Mouse (Mus musculus) heart, adult 2 months (tissue): Measurements from ENCODE around the gene Ssbp3.

Experiments used
- CTCF ChIP-seq: fragments of 200-600 bp; IDR thresholded peaks from 2 replicates; pipeline ENCODE4 v1.8.1; 2022; ENCODE audit warnings: antibody characterized with exemption, mild to moderate bottlenecking, moderate library complexity
- EP300 ChIP-seq: fragments of 200-500 bp; IDR thresholded peaks from 2 replicates; pipeline ENCODE4 v1.6.1; 2011; ENCODE audit warnings: low read depth, low read length, control low read depth; ENCODE audit not compliant: insufficient read depth
- POLR2A ChIP-seq: fragments of 200-500 bp; IDR thresholded peaks from 2 replicates; pipeline ENCODE4 v1.6.1; 2011; ENCODE audit warnings: mild to moderate bottlenecking, low read depth, low read length, control low read depth; ENCODE audit not compliant: insufficient read depth

DNA sequence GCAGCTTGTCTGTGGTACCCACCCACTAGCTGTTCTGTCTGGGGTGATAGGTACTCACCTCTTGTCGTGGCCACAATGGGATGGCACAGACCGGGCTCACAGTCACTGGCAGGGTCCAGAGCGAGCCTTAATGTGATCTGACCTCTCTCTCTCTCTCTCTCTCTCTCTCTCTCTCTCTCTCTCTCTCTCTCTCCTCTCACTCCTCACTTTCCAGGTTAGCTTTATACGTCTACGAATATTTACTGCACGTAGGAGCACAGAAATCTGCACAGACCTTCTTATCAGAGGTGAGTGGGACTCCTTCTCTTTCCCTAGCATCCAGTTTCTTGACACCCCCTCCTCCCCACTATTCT is 2.2 kb downstream of the Ssbp3 start:
- no peak for TF ChIP-seq EP300
- no peak for TF ChIP-seq CTCF
- no peak for TF ChIP-seq POLR2A
